Mouse (Mus musculus) olfactory bulb, adult 2 months (tissue): ENCODE results near the gene Ccr1.

Experiments used
- CTCF ChIP-seq: fragments of 200-500 bp; IDR thresholded peaks from 2 replicates; pipeline ENCODE4 v1.5.1; 2012; ENCODE audit warnings: low read depth, mild to moderate bottlenecking, low read length, moderate library complexity; ENCODE audit not compliant: insufficient read depth
- POLR2A ChIP-seq: fragments of 200-500 bp; IDR thresholded peaks from 2 replicates; pipeline ENCODE4 v1.6.1; 2012; ENCODE audit warnings: mild to moderate bottlenecking, low read depth, low read length, moderate library complexity; ENCODE audit not compliant: insufficient read depth

DNA sequence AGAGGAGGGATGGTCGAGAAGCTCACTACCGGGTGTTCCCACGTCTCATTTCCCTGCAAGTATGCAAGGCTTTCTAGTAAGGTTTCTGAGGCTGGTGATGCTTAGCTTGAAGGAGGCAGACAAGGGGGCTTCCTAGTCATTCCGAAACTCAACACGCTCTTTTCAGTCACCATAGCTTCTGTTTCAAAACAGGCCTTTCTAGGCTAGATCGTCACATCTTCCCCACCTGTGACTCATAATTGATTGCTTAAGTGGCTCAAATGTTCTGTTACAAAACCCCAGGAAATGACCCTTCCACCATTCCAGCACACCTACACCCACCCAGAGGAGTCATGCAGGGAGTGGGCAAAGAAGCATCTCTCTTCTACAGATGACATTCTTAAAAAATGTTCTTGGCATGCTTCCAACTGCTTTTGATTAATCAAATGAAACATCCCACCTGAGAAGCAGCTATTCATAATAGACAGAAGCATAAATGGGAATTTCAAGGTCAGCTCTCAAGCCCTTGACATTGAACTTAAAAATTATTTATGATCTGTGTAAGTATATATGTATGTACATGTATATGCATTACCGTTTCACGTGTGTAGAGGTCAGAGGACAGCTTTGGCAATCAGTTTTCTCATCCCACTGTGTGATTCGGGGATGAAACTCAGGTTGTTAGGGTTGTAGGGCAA lies 31.8 kb downstream of the Ccr1 start:
- TF ChIP-seq CTCF, result no peak
- no peak for TF ChIP-seq POLR2A
